Mouse (Mus musculus) small intestine, adult 2 months (tissue): ENCODE measurements around the gene Rtl1.

ENCODE experiments used
- CTCF ChIP-seq: fragments of 200-500 bp; IDR thresholded peaks from 2 replicates; pipeline ENCODE4 v1.5.1; 2012; ENCODE audit warnings: low read depth, mild to moderate bottlenecking, control low read depth, inconsistent platforms, low read length, moderate library complexity, mixed read lengths; ENCODE audit not compliant: insufficient replicate concordance, insufficient read length; ENCODE audit errors: extremely low read depth
- POLR2A ChIP-seq: fragments of 200-500 bp; IDR thresholded peaks from 2 replicates; pipeline ENCODE4 v1.6.1; 2012; ENCODE audit warnings: low read depth, mild to moderate bottlenecking, control low read depth, inconsistent platforms, low read length, moderate library complexity

GRCm38 (mm10) chr12:109553568-109553967 lies 46.6 kb downstream of the Rtl1 start:
- TF ChIP-seq POLR2A (no peak), CTCF (no peak)
